Mouse (Mus musculus): ENCODE results near the gene Car5b.
A peak's percentile ranks its signal among the peaks of the same experiment; 100 is the strongest.

Gene Car5b

DNA sequence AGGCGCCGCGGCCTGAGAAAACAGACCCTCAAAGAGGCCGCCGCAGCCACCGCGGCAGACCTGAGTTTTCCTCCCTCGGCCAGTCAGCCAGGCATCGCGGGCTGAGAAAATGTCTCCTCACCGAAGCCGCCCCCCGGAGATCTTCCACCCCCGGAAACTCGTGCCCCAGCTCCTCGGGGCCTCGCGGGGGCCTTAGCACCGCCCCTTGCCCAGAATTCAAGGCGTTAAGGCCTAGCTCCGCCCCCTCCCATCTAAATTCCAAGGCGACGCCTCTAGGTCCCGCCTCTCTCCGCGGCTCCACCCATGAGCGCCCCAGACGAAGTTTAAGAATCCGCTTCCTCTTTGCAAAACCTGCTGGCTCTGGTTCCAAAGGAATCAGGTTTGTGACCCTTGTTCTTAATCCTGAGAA is 69.3 kb downstream of the Car5b start, which contains the start of gene Zrsr2:
Gene Zrsr2, minus strand, starts transcription at position 195 of the 409 bp plus-strand sequence.
- peak; percentile 59 for DNase-seq (ENCODE audit: low spot score)

DNA sequence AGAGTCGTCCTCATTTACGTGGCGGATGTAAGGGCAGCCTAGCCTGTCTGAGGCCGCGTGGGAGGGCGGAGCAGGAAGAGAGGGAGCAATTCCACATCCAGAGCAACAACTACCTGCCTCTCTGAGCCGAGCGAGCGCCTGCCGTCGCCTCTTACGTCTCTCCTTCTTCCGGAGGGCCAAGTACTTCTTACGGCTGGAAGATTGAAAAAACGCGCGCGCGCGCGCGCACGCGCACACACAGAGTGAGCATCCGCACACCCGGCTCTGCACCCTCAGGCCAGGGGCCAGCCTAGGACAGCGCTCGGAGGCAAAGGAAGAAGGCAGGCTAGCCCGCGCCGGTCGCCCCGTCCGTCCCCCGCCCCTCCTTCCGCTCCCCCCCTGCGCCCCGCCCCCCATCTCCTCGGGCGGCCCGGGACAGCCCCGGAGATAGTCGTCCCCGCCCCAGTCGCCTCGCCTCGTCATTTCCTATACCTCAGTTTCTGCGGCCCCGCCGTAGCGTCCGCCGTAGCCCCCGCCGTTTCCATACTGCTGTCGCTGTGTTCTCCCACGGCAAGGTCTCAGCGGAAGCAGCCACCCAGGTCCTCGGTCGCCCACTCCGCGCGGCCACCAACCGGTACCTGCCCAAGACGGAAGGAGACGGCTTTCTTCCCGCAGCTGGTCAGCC is 69.9 kb downstream of the Car5b start:
- DNase-seq (ENCODE audit: low spot score) = peak; percentile 36

DNA sequence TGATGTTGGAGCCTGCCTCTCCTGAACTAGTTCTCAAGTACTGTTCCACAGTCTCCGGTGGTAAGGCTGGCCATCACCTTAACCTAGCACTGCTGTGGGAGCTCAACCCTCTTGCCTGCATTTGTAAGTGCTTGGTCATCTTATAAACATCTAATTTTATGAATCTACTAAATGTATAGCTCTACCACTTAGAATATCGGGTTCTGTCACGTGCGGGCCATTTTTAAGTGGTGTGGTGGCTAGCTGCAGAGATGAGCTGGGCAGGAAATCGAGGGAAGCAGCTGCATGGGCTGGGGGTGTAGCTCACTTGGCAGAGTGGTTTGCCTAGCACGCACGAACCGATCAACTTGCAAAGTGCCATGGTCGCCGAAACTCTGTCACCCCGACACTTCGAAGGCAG is 70.4 kb downstream of the Car5b start:
- no peak for DNase-seq (ENCODE audit: low spot score)

DNA sequence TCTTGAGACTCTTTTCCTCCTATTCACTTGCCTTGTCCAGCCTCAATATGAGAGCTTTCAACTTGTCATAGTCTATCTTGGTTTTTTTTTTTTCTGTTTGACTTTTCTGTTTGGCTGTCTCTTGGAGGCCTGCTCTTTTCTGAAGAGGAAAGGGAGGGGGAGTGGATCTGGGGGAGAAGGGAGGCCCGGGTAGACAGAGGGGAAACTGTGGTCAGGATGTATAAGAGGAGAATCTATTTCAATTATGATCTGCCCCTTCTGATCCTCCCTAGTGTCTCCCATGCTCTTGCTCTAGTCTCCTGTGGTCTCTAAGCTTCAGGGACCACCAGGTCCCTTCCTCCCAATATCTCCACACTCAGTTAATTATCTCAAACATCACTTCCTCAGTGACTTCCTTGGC is 76.2 kb downstream of the Car5b start:
- no peak for DNase-seq (ENCODE audit: low spot score)

DNA sequence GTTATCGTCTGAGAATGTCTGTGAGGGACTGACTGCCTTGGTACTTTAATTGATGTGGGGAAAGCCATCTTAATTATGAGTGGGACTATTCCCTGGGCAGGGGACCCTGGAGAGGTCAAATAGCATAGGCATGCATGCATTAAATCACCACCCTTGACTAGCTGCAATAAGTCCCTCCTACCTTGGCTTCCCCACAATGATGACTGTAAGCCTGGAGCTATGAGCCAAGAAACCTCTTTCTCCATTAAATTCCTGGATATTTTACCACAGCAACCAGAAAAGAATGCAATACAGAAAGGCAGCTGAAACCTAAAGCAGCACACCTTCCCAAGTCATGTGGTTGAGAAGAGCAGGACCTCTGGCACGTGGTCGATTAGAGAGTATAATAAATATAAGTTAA is 83.4 kb downstream of the Car5b start:
- no peak for DNase-seq (ENCODE audit: low spot score)

DNA sequence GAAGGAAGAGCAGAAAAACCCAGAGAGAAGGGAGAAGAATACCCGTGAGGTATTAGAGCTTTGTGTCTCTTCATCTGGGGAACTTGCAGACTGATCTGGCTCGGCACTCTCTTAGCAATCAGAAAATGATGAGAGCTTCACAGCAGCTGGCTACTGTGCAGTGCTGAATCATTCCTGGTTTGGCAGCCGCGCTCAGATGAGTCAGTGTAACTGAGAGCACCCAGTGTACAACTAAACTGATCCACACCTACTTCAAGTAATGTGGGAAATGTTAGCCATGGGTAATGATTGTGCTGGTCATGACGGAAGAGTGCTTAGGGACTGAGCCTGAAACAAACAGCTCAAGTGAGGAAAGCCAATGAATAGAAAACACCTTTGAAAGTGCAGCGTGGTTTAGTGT is 89.2 kb downstream of the Car5b start:
- DNase-seq (ENCODE audit: low spot score) = no peak

DNA sequence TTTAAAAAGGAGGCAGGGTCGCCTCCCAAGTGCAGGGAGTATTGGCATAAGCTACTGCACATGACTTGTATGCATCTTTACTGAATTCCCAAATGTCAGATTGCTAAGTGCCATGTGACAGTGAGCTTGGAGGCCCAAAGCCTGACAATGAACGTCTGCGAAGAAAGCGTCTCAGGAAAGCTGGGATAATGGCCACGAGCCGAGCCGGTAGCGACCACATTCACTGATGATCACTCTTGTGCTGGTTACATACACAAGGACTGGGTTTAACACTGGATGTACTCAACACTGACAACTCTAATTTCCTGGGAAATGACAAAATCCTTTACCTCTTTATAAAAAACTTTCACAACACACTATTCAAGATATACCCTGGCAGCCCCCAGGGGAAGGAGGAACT is 93.1 kb downstream of the Car5b start:
- no peak for DNase-seq (ENCODE audit: low spot score)

DNA sequence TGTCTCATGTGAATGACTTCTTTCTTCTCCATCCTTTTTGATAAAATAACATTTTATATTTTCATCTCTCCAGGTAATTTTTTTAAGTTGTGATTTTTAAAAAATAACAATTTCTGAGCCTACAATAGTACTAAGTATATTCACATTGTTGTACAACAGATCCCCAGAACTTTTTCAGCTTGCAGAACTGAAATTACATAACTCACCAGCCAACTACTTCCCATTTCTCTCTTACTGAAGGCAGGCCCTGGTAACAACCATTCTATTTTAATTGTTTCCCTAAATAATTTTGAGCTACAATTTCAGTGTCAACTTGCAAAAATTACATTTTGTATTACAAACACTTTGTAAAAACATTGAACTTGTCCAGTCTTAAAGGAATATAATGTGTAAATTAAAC is 98.2 kb downstream of the Car5b start:
- DNase-seq (ENCODE audit: low spot score) = no peak

All from urinary bladder, postnatal 25 days (tissue).